Mouse (Mus musculus) forebrain, embryonic 13.5 days (tissue): ENCODE data around the gene Mfap4. TPM values are rescaled to one million over a fixed set of nuclear protein-coding genes. Genes with fewer than 3 reads are reported as not detected.

Experiments
- ATAC-seq: fragments of 200-750 bp; cut with Nextera tagmentation; 2 replicates; pipeline ENCODE4 v1.8.0; 2017
- H3K27ac ChIP-seq: fragments of 300-500 bp; sonication (generic); 2 replicates; pipeline ENCODE4 v1.5.1; 2015; ENCODE audit warnings: inconsistent platforms, mild to moderate bottlenecking, moderate library complexity
- H3K27me3 ChIP-seq: fragments of 300-500 bp; sonication (generic); 2 replicates; pipeline ENCODE4 v1.6.1; 2015; ENCODE audit warnings: mild to moderate bottlenecking, inconsistent platforms
- H3K36me3 ChIP-seq: fragments of 300-500 bp; sonication (generic); 2 replicates; pipeline ENCODE4 v1.6.1; 2015; ENCODE audit warnings: mild to moderate bottlenecking, inconsistent platforms; ENCODE audit not compliant: poor library complexity, severe bottlenecking
- H3K4me1 ChIP-seq: fragments of 300-500 bp; sonication (generic); 2 replicates; pipeline ENCODE4 v1.6.1; 2015; ENCODE audit warnings: inconsistent platforms
- H3K4me2 ChIP-seq: fragments of 300-500 bp; sonication (generic); 2 replicates; pipeline ENCODE4 v1.6.1; 2015; ENCODE audit warnings: inconsistent platforms, mild to moderate bottlenecking, moderate library complexity
- H3K4me3 ChIP-seq: fragments of 300-500 bp; sonication (generic); 2 replicates; pipeline ENCODE4 v1.5.1; 2015; ENCODE audit warnings: mild to moderate bottlenecking, inconsistent platforms
- H3K9ac ChIP-seq: fragments of 300-500 bp; sonication (generic); 2 replicates; pipeline ENCODE4 v1.6.1; 2015; ENCODE audit warnings: mild to moderate bottlenecking, inconsistent platforms
- H3K9me3 ChIP-seq: fragments of 300-500 bp; sonication (generic); replicated peaks from 2 replicates; pipeline ENCODE4 v1.6.1; 2016; ENCODE audit warnings: inconsistent platforms
- WGBS: fragments of 180-500 bp; shearing (Covaris S2); methylation state at CpG from one replicate; pipeline ENCODE4 v1.1.7; 2015; 5-methylcytosine and 5-hydroxymethylcytosine counted together
- polyA plus RNA-seq: library from polyadenylated mRNA; unstranded; fragments of >200 nt; fragmentation: Nextera tagmentation; extraction: Ambion mirVana; gene quantifications from 2 replicates; pipeline ENCODE4 v1.2.1, GENCODE M21; 2015

The Mfap4 gene
- polyA plus RNA-seq, 1 experiment from 2014 or later, result 56.9 TPM

DNA sequence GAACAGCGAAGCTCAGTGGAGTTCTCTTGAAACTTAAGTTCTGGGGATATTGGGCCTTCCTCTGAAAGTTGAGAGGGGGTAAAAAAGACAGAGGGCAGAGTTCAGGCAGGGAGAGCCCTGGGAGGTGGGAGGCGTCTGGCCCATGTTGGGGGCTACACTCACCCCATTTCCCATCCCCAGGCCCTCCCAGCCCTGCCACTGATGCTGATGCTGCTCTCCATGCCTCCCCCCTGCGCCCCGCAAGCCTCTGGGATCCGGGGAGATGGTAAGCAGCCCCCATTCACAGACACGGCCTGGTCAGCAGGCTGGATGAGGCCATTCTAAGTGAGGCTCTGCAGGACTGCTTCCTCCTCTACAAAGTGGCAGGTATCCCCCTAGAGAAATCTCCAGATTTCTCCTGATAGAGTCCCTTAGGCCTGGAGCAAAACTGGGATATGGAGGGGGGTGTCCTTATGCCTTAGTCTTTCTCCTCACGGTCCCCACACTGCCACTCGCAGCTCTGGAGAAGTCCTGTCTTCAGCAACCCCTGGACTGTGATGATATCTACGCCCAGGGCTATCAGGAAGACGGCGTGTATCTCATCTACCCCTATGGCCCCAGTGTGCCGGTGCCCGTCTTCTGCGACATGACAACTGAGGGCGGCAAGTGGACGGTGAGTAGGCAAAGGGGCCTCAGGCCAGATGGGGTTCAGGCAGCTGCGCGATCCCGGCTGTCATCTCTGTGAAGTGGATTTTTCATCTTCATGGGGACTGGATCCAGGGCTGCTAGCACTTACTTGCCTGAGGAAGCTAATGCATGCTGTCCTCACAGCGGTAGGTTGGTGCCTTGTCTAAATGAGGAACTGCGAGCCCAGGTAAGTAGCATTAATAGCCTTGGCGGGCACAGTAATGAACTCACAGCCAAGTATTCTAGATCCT, 568 bp downstream of the Mfap4 start:
- peaks cover 66% of the 10 kb centered on the region for H3K4me1 ChIP-seq
- H3K9me3 ChIP-seq, result no peaks in the 10 kb centered on the region
- ATAC-seq, result no peak
- H3K4me3 ChIP-seq, result peak overlapping the region; percentile 28
- H3K27ac ChIP-seq, result peak overlapping the region; percentile 99
- peaks cover 38% of the 10 kb centered on the region for H3K36me3 ChIP-seq
- 67% methylated on average over 22 of the region's 22 CpGs for WGBS
- peak overlapping the region; percentile 60 for H3K9ac ChIP-seq
- no peaks in the 10 kb centered on the region for H3K27me3 ChIP-seq
- peak overlapping the region; percentile 57 for H3K4me2 ChIP-seq

DNA sequence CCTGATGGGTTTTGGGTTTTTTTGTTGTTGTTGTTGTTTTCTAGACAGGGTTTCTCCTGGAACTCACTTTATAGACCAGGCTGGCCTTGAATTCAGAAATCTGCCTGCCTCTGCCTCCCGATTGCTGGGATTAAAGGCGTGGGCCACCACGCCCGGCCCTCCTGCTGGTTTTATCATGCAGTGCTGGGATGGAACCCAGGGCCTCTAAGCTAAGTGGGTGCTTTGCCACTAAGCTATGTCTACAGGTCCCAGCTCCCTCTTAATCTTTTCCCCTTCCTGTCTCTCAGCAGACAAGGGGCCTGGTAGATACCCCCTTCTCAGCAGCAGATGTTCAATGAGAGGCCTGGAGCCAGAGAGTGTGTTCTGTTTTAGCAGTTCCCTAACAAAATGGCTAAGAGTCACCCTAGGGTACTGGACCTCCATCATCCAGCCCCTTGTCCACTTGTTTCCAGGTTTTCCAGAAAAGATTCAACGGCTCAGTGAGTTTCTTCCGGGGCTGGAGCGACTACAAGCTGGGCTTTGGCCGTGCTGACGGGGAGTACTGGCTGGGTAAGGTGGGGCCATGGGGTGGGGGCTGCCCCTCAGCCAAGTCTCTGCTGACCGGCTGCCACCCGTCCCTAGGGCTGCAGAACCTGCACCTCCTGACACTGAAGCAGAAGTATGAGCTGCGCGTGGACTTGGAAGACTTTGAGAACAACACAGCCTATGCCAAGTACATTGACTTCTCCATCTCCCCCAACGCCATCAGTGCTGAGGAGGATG, 1.4 kb downstream of the Mfap4 start:
- 95% methylated on average over 14 of the region's 14 CpGs for WGBS
- no peak for ATAC-seq
- Histone ChIP-seq H3K4me1 (peaks cover 75% of the 10 kb centered on the region), H3K9ac (0 out of 2 replicates have a peak overlapping the region, but pooled peaks have one; percentile 60), H3K27ac (peak overlapping the region; percentile 99; the same call in 1 of the 2 replicates), H3K36me3 (peaks cover 46% of the 10 kb centered on the region), H3K27me3 (no peaks in the 10 kb centered on the region), H3K9me3 (no peaks in the 10 kb centered on the region), H3K4me3 (peak overlapping the region; percentile 28), H3K4me2 (peak overlapping the region; percentile 57)

DNA sequence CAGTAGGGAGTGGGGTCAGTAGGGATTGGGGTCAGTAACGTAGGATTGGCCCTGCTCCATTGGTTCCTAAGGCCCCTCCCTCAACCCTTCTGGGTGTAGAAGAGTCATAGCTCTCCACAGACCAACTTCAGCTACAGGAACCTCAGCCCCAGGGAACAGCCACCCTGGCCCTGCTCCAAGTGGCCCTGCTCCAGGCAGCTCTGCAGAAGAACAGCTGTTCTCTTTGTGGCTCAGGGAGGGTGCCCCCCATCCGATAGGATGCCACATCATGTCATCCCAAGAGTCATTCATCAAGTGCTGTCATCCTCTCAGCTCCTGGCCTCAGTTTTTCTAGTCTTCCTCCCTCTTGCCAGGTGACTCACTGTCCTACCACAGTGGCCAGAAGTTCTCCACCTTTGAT, 2.2 kb downstream of the Mfap4 start:
- Histone ChIP-seq H3K27me3 (no peaks in the 10 kb centered on the region), H3K4me1 (peaks cover 77% of the 10 kb centered on the region), H3K27ac (peak overlapping the region; percentile 68), H3K4me3 (no peak overlapping the region), H3K9me3 (no peaks in the 10 kb centered on the region), H3K4me2 (peak overlapping the region; percentile 57; the same call in 1 of the 2 replicates), H3K9ac (no peak overlapping the region), H3K36me3 (peaks cover 53% of the 10 kb centered on the region)
- peak; percentile 11; the same call in 1 of the 2 replicates for ATAC-seq
- 26% methylated on average over 1 of the region's 2 CpGs for WGBS

DNA sequence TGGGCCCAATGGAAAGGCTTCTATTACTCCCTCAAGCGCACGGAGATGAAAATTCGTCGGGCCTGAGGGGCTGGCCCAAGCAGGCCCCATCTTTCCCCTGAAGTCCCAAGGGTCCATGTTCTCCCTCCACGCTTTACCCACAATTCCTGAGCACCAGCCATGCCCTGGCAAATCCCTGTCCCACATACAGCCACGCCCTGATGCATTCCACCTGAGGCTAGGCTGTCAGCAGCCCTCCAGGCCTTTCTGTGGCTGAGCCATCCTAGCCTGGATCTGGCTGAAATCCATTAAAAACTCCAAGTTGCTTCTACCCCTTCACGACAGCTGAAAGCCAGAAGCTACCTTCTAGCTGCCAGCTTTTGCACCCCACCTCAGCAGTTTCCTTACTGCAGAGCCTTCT, 2.7 kb downstream of the Mfap4 start:
- Histone ChIP-seq H3K4me2 (0 out of 2 replicates have a peak overlapping the region, but pooled peaks have one; percentile 17), H3K9me3 (no peaks in the 10 kb centered on the region), H3K4me1 (peaks cover 82% of the 10 kb centered on the region), H3K4me3 (no peak overlapping the region), H3K27ac (peak overlapping the region; percentile 68), H3K36me3 (peaks cover 56% of the 10 kb centered on the region), H3K9ac (no peak overlapping the region), H3K27me3 (no peaks in the 10 kb centered on the region)
- ATAC-seq, result no peak
- WGBS, result 92% methylated on average over 7 of the region's 7 CpGs

DNA sequence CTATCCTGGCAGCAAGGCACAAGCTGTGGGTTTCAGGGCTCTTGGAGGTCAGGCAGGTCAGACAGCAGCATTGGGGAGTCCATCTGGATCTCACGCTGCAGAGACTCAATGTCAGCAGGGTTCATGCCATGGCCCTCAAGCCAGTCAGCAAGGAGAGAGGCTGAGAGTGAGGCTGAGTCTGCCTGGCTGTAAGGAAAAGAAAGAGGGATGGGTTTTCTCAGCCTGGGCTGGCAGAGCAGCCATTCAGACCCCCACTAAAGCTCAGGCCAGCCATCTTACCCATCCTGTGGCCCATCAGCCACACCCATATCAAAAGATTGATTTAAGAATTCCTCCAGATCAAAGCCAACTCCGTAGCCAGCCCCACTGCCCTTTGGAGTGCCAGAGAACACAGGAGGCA, 3.9 kb downstream of the Mfap4 start:
- ATAC-seq, result no peak
- no peak overlapping the region for H3K4me3 ChIP-seq
- peaks cover 85% of the 10 kb centered on the region for H3K4me1 ChIP-seq

DNA sequence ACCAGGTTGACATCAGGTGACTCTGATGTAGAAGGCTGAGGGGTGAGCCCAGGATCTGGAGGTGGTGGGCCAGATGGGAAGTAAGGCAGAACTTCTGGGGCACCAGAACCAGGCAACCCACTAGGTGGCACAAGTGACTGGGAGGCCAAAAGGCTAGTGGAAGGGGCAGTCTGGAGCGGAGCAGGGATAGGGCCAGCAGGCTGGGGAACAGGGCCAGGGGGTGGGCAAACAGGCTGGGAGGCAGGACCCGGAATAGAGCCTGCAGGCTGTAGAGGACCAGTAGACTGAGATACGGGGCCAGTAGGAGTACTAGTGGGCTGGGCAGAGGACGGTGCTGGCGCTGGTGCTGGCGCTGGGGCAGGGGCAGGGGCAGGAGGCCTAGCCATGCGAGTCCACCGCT, 4.6 kb downstream of the Mfap4 start:
- Histone ChIP-seq H3K27me3 (no peaks in the 10 kb centered on the region), H3K9ac (no peak overlapping the region), H3K4me3 (no peak overlapping the region), H3K4me2 (no peak overlapping the region), H3K27ac (0 out of 2 replicates have a peak overlapping the region, but pooled peaks have one; percentile 35), H3K9me3 (no peaks in the 10 kb centered on the region), H3K36me3 (peaks cover 56% of the 10 kb centered on the region), H3K4me1 (peaks cover 79% of the 10 kb centered on the region)
- WGBS, result 91% methylated on average over 8 of the region's 8 CpGs
- no peak for ATAC-seq

More for the DNA sequence above, 3.9 kb downstream of the Mfap4 start:
- Histone ChIP-seq H3K9ac (no peak overlapping the region), H3K9me3 (no peaks in the 10 kb centered on the region), H3K36me3 (peaks cover 56% of the 10 kb centered on the region), H3K4me2 (no peak overlapping the region), H3K27ac (no peak overlapping the region), H3K27me3 (no peaks in the 10 kb centered on the region)
- 85% methylated on average over 2 of the region's 2 CpGs for WGBS

DNA sequence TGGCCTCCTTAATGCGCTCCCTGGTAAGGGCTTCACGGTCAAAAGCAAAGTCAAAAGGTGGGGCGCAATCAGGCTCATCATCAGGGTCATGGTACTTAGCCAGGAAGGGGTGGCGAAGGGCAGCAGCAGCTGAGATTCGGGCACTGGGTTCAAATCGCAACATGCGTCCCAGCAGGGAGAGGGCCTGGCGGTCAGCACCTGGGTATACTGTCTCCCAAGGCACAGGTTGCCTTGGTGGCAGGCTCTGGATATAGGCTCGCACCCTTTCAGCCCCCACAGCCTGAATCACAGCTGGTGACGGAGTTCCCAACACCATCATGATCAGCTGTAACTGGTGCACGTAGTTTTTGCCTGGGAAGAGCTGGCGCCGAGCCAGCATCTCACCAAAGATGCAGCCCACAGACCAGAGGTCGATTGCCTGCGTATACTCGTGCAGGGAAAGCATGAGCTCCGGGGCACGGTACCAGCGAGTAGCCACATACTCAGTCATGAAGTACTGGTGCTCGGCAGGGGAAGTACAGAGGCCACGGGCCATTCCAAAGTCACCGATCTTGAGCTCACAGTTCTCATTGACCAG, 5.8 kb downstream of the Mfap4 start:
- Histone ChIP-seq H3K9me3 (no peaks in the 10 kb centered on the region), H3K36me3 (peaks cover 56% of the 10 kb centered on the region), H3K4me1 (peaks cover 74% of the 10 kb centered on the region), H3K27ac (0 out of 2 replicates have a peak overlapping the region, but pooled peaks have one; percentile 19), H3K27me3 (no peaks in the 10 kb centered on the region), H3K4me3 (no peak overlapping the region), H3K4me2 (no peak overlapping the region), H3K9ac (no peak overlapping the region)
- ATAC-seq, result no peak
- 91% methylated on average over 22 of the region's 22 CpGs for WGBS

DNA sequence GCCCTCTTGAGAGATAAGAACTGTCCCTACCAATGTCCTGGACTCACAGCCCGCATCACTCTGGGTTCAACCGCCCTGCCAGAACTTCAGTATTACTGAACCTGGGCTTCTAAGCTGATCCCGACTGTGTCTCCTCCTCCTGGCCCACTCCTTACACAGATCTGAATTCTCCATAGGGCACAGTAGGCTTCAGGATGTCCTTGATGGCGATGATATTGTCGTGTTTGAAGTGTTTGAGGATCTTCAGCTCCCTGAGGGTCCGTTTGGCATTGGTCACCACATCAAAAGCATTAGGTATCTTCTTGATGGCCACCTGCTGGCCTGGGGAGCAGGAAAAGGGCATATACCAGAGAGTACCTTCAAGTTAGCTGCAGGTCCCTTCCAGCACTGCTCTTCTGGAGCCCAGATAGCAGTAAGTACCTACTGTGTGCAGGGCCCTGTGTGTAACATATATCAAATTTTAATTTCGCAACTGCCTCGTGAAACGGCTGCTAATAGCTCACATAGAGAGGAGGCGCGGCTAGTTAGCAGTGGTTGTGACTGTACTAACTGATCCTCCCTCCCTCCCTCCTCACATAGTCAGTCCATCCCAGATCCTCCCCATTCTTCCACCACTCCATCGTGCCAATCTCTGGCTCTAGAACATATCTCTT, 7.6 kb downstream of the Mfap4 start:
- peak overlapping the region; percentile 90; the same call in 1 of the 2 replicates for H3K27ac ChIP-seq
- H3K9me3 ChIP-seq, result no peaks in the 10 kb centered on the region
- peaks cover 48% of the 10 kb centered on the region for H3K36me3 ChIP-seq
- no peaks in the 10 kb centered on the region for H3K27me3 ChIP-seq
- ATAC-seq, result no peak
- H3K9ac ChIP-seq, result peak overlapping the region; percentile 84
- H3K4me2 ChIP-seq, result peak overlapping the region; percentile 85
- H3K4me1 ChIP-seq, result peaks cover 56% of the 10 kb centered on the region
- 82% methylated on average over 12 of the region's 12 CpGs for WGBS
- peak overlapping the region; percentile 67 for H3K4me3 ChIP-seq

DNA sequence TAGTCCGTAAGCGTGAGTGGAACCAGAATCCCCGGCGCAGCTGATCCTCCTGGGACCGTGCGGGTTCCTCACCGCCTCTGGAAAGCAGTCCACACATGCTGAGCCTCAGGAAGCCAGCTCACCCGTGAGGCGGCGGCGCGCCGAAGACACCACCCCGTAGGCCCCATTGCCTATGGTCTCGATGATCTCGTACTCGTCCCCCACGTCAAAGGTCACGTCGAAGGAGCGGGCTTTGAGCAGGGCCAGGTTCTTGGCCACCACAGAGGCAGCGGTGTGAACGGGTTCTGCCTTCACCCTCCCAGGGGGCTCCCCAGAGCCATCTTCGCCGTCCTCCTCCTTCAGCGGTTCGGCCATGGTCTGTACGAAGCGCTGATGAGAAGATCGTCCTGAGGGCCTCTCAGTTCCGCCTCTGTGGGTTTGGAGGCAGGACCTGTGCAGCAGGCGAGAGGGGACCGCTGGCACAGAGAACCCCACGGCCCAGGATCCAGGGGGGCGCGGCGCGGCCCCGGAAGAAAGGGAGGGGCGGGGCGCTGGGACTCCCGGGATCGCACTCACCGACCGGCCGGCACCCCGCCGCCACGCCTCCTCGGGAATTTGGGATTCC, 8.4 kb downstream of the Mfap4 start:
- Histone ChIP-seq H3K4me1 (peaks cover 49% of the 10 kb centered on the region), H3K27ac (peak overlapping the region; percentile 90), H3K27me3 (no peaks in the 10 kb centered on the region), H3K36me3 (peaks cover 40% of the 10 kb centered on the region), H3K4me3 (peak overlapping the region; percentile 67), H3K9me3 (no peaks in the 10 kb centered on the region), H3K4me2 (peak overlapping the region; percentile 85), H3K9ac (peak overlapping the region; percentile 84)
- peak; percentile 63 for ATAC-seq
- under 1% methylated on average over 47 of the region's 50 CpGs for WGBS

DNA sequence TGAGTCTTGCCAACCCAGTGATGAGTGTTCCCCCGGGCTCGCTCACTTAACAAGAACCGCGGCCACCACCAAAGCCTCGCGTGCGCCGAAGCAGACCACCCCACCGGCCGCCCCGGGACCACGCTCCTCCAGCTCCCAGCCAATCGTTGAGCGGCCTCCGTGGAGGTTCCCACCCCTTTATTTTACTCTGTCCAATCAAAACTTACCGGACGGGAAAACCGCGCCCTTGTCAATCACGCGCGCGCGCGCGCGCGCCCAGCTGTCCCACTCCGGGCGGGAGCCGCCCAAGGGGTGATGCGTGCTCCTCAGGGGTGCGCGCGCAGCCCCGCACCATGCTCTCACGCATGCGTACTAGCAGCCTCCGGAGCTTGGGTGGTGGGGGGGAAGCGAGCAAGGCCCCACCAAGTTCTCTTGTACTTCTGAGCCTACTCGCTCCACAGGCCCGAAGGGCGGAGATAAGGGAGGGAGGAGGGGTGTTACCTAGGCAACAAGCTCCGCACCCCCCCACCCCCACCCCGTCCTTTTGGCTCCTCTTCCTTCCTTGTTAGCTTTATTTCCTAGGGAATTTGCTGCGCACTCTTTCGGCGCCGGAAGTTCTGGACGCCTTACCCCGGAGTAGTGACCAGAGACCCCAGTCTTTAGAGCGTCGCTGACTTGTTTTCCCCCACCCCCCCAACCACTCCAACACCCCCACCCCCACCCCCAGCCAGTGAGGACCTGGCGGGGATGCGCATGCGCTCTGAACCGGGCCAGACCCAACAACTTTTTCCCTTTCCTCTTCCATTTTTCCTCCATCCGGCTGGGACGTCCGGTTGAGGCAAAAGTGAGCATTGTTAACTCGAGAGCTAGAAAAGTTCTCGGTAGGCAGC, 9.1 kb downstream of the Mfap4 start, which contains the start of gene Mapk7:
Gene Mapk7, minus strand, starts transcription at position 278 of the 869 bp plus-strand sequence.
- no peaks in the 10 kb centered on the region for H3K9me3 ChIP-seq
- ATAC-seq, result peak; percentile 98

More for the DNA sequence above, 9.1 kb downstream of the Mfap4 start, which contains the start of gene Mapk7:
- no peaks in the 10 kb centered on the region for H3K27me3 ChIP-seq
- H3K4me3 ChIP-seq, result peak within 1 kb of the TSS; percentile 67
- H3K9ac ChIP-seq, result peak within 1 kb of the TSS; percentile 84
- peak within 1 kb of the TSS; percentile 85 for H3K4me2 ChIP-seq
- under 1% methylated on average over 53 of the region's 62 CpGs for WGBS
- H3K27ac ChIP-seq, result peak within 1 kb of the TSS; percentile 90
- peaks cover 33% of the 10 kb centered on the region for H3K36me3 ChIP-seq
- H3K4me1 ChIP-seq, result peaks cover 45% of the 10 kb centered on the region
